Mouse (Mus musculus): ENCODE measurements around the gene Nin. TPM values are rescaled to one million over a fixed set of nuclear protein-coding genes. Genes with fewer than 3 reads are reported as not detected.

Gene Nin
- polyA plus RNA-seq, 1 experiment from 2014 or later, result 6.6 TPM

GRCm38 (mm10) chr12:70011681-70012080 lies 101.8 kb downstream of the Nin start:
- H3K4me3 ChIP-seq, result no peak overlapping the region
- H3K4me1 ChIP-seq (replicated peaks), result peaks cover 5% of the 10 kb centered on the region
- 84% methylated on average over 5 of the region's 5 CpGs for WGBS
- no peak overlapping the region for H3K4me2 ChIP-seq
- H3K27me3 ChIP-seq, result no peaks in the 10 kb centered on the region
- H3K27ac ChIP-seq, result no peak overlapping the region
- 0 out of 2 replicates have a peak, but pooled peaks cover 3% of the 10 kb centered on the region for H3K9me3 ChIP-seq (replicated peaks)
- no peak for ATAC-seq (replicated peaks; ENCODE audit: insufficient number of reproducible peaks, insufficient read depth, low FRiP score, low read depth)
- H3K9ac ChIP-seq, result no peak overlapping the region
- H3K36me3 ChIP-seq, result peaks cover 7% of the 10 kb centered on the region; the same call in 1 of the 2 replicates

- ATAC-seq (replicated peaks; ENCODE audit: insufficient number of reproducible peaks, insufficient read depth, low FRiP score, low read depth), result no peak
- 0 out of 2 replicates have a peak, but pooled peaks cover 3% of the 10 kb centered on the region for H3K9me3 ChIP-seq (replicated peaks)
Observed at GRCm38 (mm10) chr12:70010356-70010755, 103.2 kb downstream of the Nin start.

GRCm38 (mm10) chr12:70005103-70005502 lies 108.4 kb downstream of the Nin start:
- Histone ChIP-seq H3K4me1 (replicated peaks) (no peaks in the 10 kb centered on the region), H3K4me2 (no peak overlapping the region), H3K9ac (no peak overlapping the region), H3K4me3 (no peak overlapping the region), H3K36me3 (no peaks in the 10 kb centered on the region), H3K9me3 (replicated peaks) (no peaks in the 10 kb centered on the region), H3K27ac (no peak overlapping the region), H3K27me3 (no peaks in the 10 kb centered on the region)
- ATAC-seq (replicated peaks; ENCODE audit: insufficient number of reproducible peaks, insufficient read depth, low FRiP score, low read depth), result no peak
- 70% methylated on average over 4 of the region's 4 CpGs for WGBS

More at GRCm38 (mm10) chr12:70010356-70010755, 103.2 kb downstream of the Nin start:
- H3K4me3 ChIP-seq, result no peak overlapping the region
- H3K9ac ChIP-seq, result no peak overlapping the region
- H3K36me3 ChIP-seq, result peaks cover 7% of the 10 kb centered on the region; the same call in 1 of the 2 replicates
- H3K27me3 ChIP-seq, result no peaks in the 10 kb centered on the region
- no peak overlapping the region for H3K27ac ChIP-seq
- no peaks in the 10 kb centered on the region for H3K4me1 ChIP-seq (replicated peaks)
- 85% methylated on average over 4 of the region's 4 CpGs for WGBS
- H3K4me2 ChIP-seq, result no peak overlapping the region

GRCm38 (mm10) chr12:69998186-69998983 lies 115.1 kb downstream of the Nin start:
- no peaks in the 10 kb centered on the region for H3K27me3 ChIP-seq
- WGBS, result 69% methylated on average over 13 of the region's 13 CpGs
- no peak overlapping the region for H3K4me3 ChIP-seq
- no peak overlapping the region for H3K4me2 ChIP-seq
- H3K4me1 ChIP-seq (replicated peaks), result no peaks in the 10 kb centered on the region
- H3K27ac ChIP-seq, result no peak overlapping the region
- H3K36me3 ChIP-seq, result no peaks in the 10 kb centered on the region
- no peak for ATAC-seq (replicated peaks; ENCODE audit: insufficient number of reproducible peaks, insufficient read depth, low FRiP score, low read depth)
- H3K9me3 ChIP-seq (replicated peaks), result no peaks in the 10 kb centered on the region
- H3K9ac ChIP-seq, result no peak overlapping the region

GRCm38 (mm10) chr12:69995382-69995781 lies 118.1 kb downstream of the Nin start:
- whole genome bisulfite sequencing, result 82% methylated on average over 3 of the region's 3 CpGs
- no peak for ATAC-seq (replicated peaks; ENCODE audit: insufficient number of reproducible peaks, insufficient read depth, low FRiP score, low read depth)
- Histone ChIP-seq H3K27ac (no peak overlapping the region), H3K27me3 (no peaks in the 10 kb centered on the region), H3K9ac (no peak overlapping the region), H3K4me2 (no peak overlapping the region), H3K4me3 (no peak overlapping the region), H3K36me3 (no peaks in the 10 kb centered on the region), H3K4me1 (replicated peaks) (no peaks in the 10 kb centered on the region), H3K9me3 (replicated peaks) (no peaks in the 10 kb centered on the region)

- no peaks in the 10 kb centered on the region for H3K9me3 ChIP-seq (replicated peaks)
- WGBS, result under 1% methylated on average over 93 of the region's 102 CpGs
- peak within 1 kb of the TSS; percentile 94 for H3K4me3 ChIP-seq
- H3K4me2 ChIP-seq, result peak within 1 kb of the TSS; percentile 67
- peak within 1 kb of the TSS; percentile 93 for H3K27ac ChIP-seq
- no peaks in the 10 kb centered on the region for H3K27me3 ChIP-seq
- H3K9ac ChIP-seq, result peak within 1 kb of the TSS; percentile 99
- H3K4me1 ChIP-seq (replicated peaks), result peaks cover 21% of the 10 kb centered on the region
- ATAC-seq (replicated peaks; ENCODE audit: insufficient number of reproducible peaks, insufficient read depth, low FRiP score, low read depth), result peak; percentile 93
- peaks cover 20% of the 10 kb centered on the region for H3K36me3 ChIP-seq
Observed at GRCm38 (mm10) chr12:69986786-69987497, 126.6 kb downstream of the Nin start, which contains the start of gene Sav1. Gene Sav1 (minus strand): TSS chr12:69987002.

- Histone ChIP-seq H3K36me3 (peaks cover 23% of the 10 kb centered on the region), H3K4me3 (peak overlapping the region; percentile 94), H3K4me1 (replicated peaks) (peaks cover 21% of the 10 kb centered on the region), H3K9me3 (replicated peaks) (no peaks in the 10 kb centered on the region), H3K27ac (peak overlapping the region; percentile 93), H3K4me2 (peak overlapping the region; percentile 67), H3K9ac (peak overlapping the region; percentile 99), H3K27me3 (no peaks in the 10 kb centered on the region)
- peak; percentile 53 for ATAC-seq (replicated peaks; ENCODE audit: insufficient number of reproducible peaks, insufficient read depth, low FRiP score, low read depth)
- WGBS, result 0% methylated on average over 36 of the region's 36 CpGs
Observed at GRCm38 (mm10) chr12:69986241-69986762, 127.2 kb downstream of the Nin start.

GRCm38 (mm10) chr12:69985546-69985945 lies 128.0 kb downstream of the Nin start:
- Histone ChIP-seq H3K27ac (peak overlapping the region; percentile 93; the same call in 1 of the 2 replicates), H3K4me3 (peak overlapping the region; percentile 94), H3K36me3 (peaks cover 29% of the 10 kb centered on the region), H3K4me2 (peak overlapping the region; percentile 67), H3K4me1 (replicated peaks) (peaks cover 24% of the 10 kb centered on the region), H3K9ac (peak overlapping the region; percentile 99), H3K9me3 (replicated peaks) (no peaks in the 10 kb centered on the region), H3K27me3 (no peaks in the 10 kb centered on the region)
- WGBS, result 42% methylated on average over 4 of the region's 4 CpGs
- no peak for ATAC-seq (replicated peaks; ENCODE audit: insufficient number of reproducible peaks, insufficient read depth, low FRiP score, low read depth)

GRCm38 (mm10) chr12:69982874-69983273 lies 130.6 kb downstream of the Nin start:
- no peak overlapping the region for H3K4me2 ChIP-seq
- no peak overlapping the region for H3K27ac ChIP-seq
- no peaks in the 10 kb centered on the region for H3K9me3 ChIP-seq (replicated peaks)
- H3K36me3 ChIP-seq, result peaks cover 41% of the 10 kb centered on the region
- no peak overlapping the region for H3K4me3 ChIP-seq
- H3K4me1 ChIP-seq (replicated peaks), result peaks cover 30% of the 10 kb centered on the region
- no peak overlapping the region for H3K9ac ChIP-seq
- WGBS, result 72% methylated on average over 5 of the region's 5 CpGs
- no peak for ATAC-seq (replicated peaks; ENCODE audit: insufficient number of reproducible peaks, insufficient read depth, low FRiP score, low read depth)
- no peaks in the 10 kb centered on the region for H3K27me3 ChIP-seq

- H3K9ac ChIP-seq, result no peak overlapping the region
- peaks cover 26% of the 10 kb centered on the region for H3K36me3 ChIP-seq
- peak overlapping the region; percentile 17 for H3K27ac ChIP-seq
- H3K27me3 ChIP-seq, result no peaks in the 10 kb centered on the region
- 0 out of 2 replicates have a peak overlapping the region, but pooled peaks have one; percentile 13 for H3K4me2 ChIP-seq
- ATAC-seq (replicated peaks; ENCODE audit: insufficient number of reproducible peaks, insufficient read depth, low FRiP score, low read depth), result no peak
- no peaks in the 10 kb centered on the region for H3K9me3 ChIP-seq (replicated peaks)
- H3K4me1 ChIP-seq (replicated peaks), result peaks cover 23% of the 10 kb centered on the region
- no peak overlapping the region for H3K4me3 ChIP-seq
- 60% methylated on average over 9 of the region's 9 CpGs for WGBS
Observed at GRCm38 (mm10) chr12:69977376-69977998, 136.0 kb downstream of the Nin start.

- H3K9ac ChIP-seq, result no peak overlapping the region
- peaks cover 19% of the 10 kb centered on the region for H3K4me1 ChIP-seq (replicated peaks)
- 79% methylated on average over 6 of the region's 6 CpGs for WGBS
- no peak overlapping the region for H3K4me3 ChIP-seq
- no peaks in the 10 kb centered on the region for H3K9me3 ChIP-seq (replicated peaks)
- H3K4me2 ChIP-seq, result no peak overlapping the region
- H3K27ac ChIP-seq, result no peak overlapping the region
- ATAC-seq (replicated peaks; ENCODE audit: insufficient number of reproducible peaks, insufficient read depth, low FRiP score, low read depth), result no peak
- peaks cover 24% of the 10 kb centered on the region for H3K36me3 ChIP-seq
- H3K27me3 ChIP-seq, result no peaks in the 10 kb centered on the region
Observed at GRCm38 (mm10) chr12:69976688-69977087, 136.8 kb downstream of the Nin start.

Measured in heart, embryonic 15.5 days (tissue).